ENCODE assay signal across 9 mouse cellular contexts in genomic region chr1:120602876-120603655, GRCm38 (mm10). TPM values are rescaled to one million over a fixed set of nuclear protein-coding genes. Genes with fewer than 3 reads are reported as not detected.
DNase-seq lines count a peak whose midpoint lies in the region; ATAC-seq and TF ChIP-seq lines count a peak whose summit lies in the region.
"Had no signal": no experiment of that assay in that cellular context is flagged by ENCODE, and none has a peak within 500 bp of the region (broad histone marks: within the 10 kb centered on the region; RNA-seq: fewer than 3 reads in every experiment).

No protein-coding gene starts in this region.

- TF ChIP-seq EP300 in liver, embryonic 14.5 days (IDR thresholded peaks at IDR 0.05; ENCODE audit: low read depth): no peak

- H3K27ac ChIP-seq in liver, embryonic 14.5 days: no peak overlapping the region

- peak overlapping the region in 1 of 2 experiments; percentile 27; a peak in 2 of 4 replicates for H3K4me3 ChIP-seq in liver, embryonic 14.5 days (ENCODE audit: insufficient read depth in 1 of 2, low read depth in 2 of 2, low read length in 2 of 2)
- H3K4me3 ChIP-seq: erythroblast, embryonic 14.5 days had no signal

- WGBS in liver, embryonic 14.5 days (ENCODE audit: insufficient replicate concordance): 1% methylated on average over 74 of the region's 83 CpGs

- no peak overlapping the region for H3K9ac ChIP-seq in liver, embryonic 14.5 days (replicated peaks)

- no peaks in the 10 kb centered on the region for H3K36me3 ChIP-seq in liver, embryonic 14.5 days (replicated peaks; ENCODE audit: control insufficient read depth, insufficient read depth, low read depth)

- H3K9me3 ChIP-seq in liver, embryonic 14.5 days (ENCODE audit: control insufficient read depth, low read length): no peaks in the 10 kb centered on the region

- no peak for TF ChIP-seq CTCF in liver, embryonic 14.5 days (IDR thresholded peaks at IDR 0.05; ENCODE audit: low read depth)

- H3K4me1 ChIP-seq in liver, embryonic 14.5 days (replicated peaks; ENCODE audit: control insufficient read depth in 2 of 2, insufficient read depth in 2 of 2, low read length in 1 of 2): no peaks in the 10 kb centered on the region

- peak; percentile 29 to 69 for DNase-seq in adrenal gland, adult (ENCODE audit: inconsistent age in 2 of 2, low spot score in 1 of 2)
- DNase-seq in adrenal gland, postnatal 4 days (ENCODE audit: low spot score in 2 of 2): no peak
- DNase-seq in ovary, postnatal 36 days (ENCODE audit: low spot score): peak; percentile 41
- no peak for DNase-seq in ovary, postnatal 14 days (ENCODE audit: low spot score)
- peak; percentile 12 for DNase-seq in heart, postnatal 4 days
- DNase-seq in liver, embryonic 14.5 days (ENCODE audit: low read depth in 3 of 3, low spot score in 3 of 3): no peak
- DNase-seq in right cerebral cortex, postnatal 14 days: no peak
- DNase-seq in right cerebral cortex, postnatal 36 days (ENCODE audit: low spot score in 2 of 2): no peak

- H3K27me3 ChIP-seq in liver, embryonic 14.5 days (ENCODE audit: control insufficient read depth, insufficient read depth, low read length): peaks cover 96% of the 10 kb centered on the region

- H3K4me2 ChIP-seq in liver, embryonic 14.5 days (ENCODE audit: low read depth): peak overlapping the region; percentile 40; the same call in 1 of the 2 replicates

- ATAC-seq in liver, embryonic 14.5 days (ENCODE audit: insufficient read depth): no peak

RNA-seq across cellular contexts. Expression of gene En1, which starts 0.8 kb away (rescaled TPM):
- under 1 TPM; 0.25 to 0.59 TPM for total RNA-seq in adrenal gland, postnatal 4 days (2021)
- total RNA-seq in heart, postnatal 4 days (2021): not detected
- polyA plus RNA-seq in liver, embryonic 14.5 days (2012; rRNA removed): 0.01 TPM in 1 of 2 replicates, not detected in the other
- polyA plus RNA-seq in liver, embryonic 14.5 days (2014; fragmentation: Nextera tagmentation; extraction: Ambion mirVana): not detected in 2 replicates
- polyA plus RNA-seq: erythroblast, embryonic 14.5 days had no signal

Comparison
In these comparisons a context has a peak if more than half of its experiments do, and no peak if none do; other contexts are left out.
1. DNase-seq: peak in adrenal gland, adult (2 of 2), ovary, postnatal 36 days (single experiment) and heart, postnatal 4 days (single experiment); none in adrenal gland, postnatal 4 days (0 of 2), ovary, postnatal 14 days (single experiment), liver, embryonic 14.5 days (0 of 3), right cerebral cortex, postnatal 14 days (single experiment) and right cerebral cortex, postnatal 36 days (0 of 2).